Mouse (Mus musculus) intestine, postnatal 0 days (tissue): ENCODE measurements around the gene Car11. TPM values are rescaled to one million over a fixed set of nuclear protein-coding genes. Genes with fewer than 3 reads are reported as not detected.

Experiments
- ATAC-seq: fragments of 200-750 bp; cut with Nextera tagmentation; 2 replicates; pipeline ENCODE4 v1.8.0; 2017; ENCODE audit warnings: mild to moderate bottlenecking, moderate TSS enrichment, moderate library complexity
- H3K27ac ChIP-seq: fragments of 300-500 bp; sonication (generic); 2 replicates; pipeline ENCODE4 v1.5.1; 2014; ENCODE audit warnings: mild to moderate bottlenecking, low read depth, low read length, moderate library complexity
- H3K27me3 ChIP-seq: fragments of 300-500 bp; sonication (generic); replicated peaks from 2 replicates; pipeline ENCODE4 v1.6.1; 2014; ENCODE audit warnings: low read length, mixed read lengths; ENCODE audit not compliant: control insufficient read depth, insufficient read depth
- H3K36me3 ChIP-seq: fragments of 300-500 bp; sonication (generic); 2 replicates; pipeline ENCODE4 v1.6.1; 2014; ENCODE audit warnings: mild to moderate bottlenecking, moderate library complexity; ENCODE audit not compliant: control insufficient read depth, insufficient read depth
- H3K4me1 ChIP-seq: fragments of 300-500 bp; sonication (generic); replicated peaks from 2 replicates; pipeline ENCODE4 v1.6.1; 2014; ENCODE audit warnings: antibody characterized with exemption, low read length, mixed read lengths; ENCODE audit not compliant: control insufficient read depth, insufficient read depth
- H3K4me2 ChIP-seq: fragments of 300-500 bp; sonication (generic); replicated peaks from 2 replicates; pipeline ENCODE4 v1.6.1; 2014; ENCODE audit warnings: low read depth, mild to moderate bottlenecking, moderate library complexity
- H3K4me3 ChIP-seq: fragments of 300-500 bp; sonication (generic); 2 replicates; pipeline ENCODE4 v1.5.1; 2014; ENCODE audit warnings: low read depth, low read length
- H3K9ac ChIP-seq: fragments of 300-500 bp; sonication (generic); 2 replicates; pipeline ENCODE4 v1.6.1; 2014; ENCODE audit warnings: mild to moderate bottlenecking, low read depth, low read length
- H3K9me3 ChIP-seq: fragments of 300-500 bp; sonication (generic); 2 replicates; pipeline ENCODE4 v1.6.1; 2016; ENCODE audit warnings: mixed run types; ENCODE audit not compliant: control insufficient read depth
- CTCF ChIP-seq: sonication (generic); IDR thresholded peaks from 2 replicates; pipeline ENCODE4 v1.5.1; 2016; ENCODE audit warnings: low read depth, mild to moderate bottlenecking, control low read depth, antibody characterized with exemption, moderate library complexity
- WGBS: fragments of 180-500 bp; shearing (Covaris S2); extraction: QIAGEN DNeasy Blood & Tissue Kit; methylation state at CpG from one replicate; pipeline ENCODE4 v1.1.7; 2014; 5-methylcytosine and 5-hydroxymethylcytosine counted together
- polyA plus RNA-seq: library from polyadenylated mRNA; unstranded; fragments of >200 nt; fragmentation: Nextera tagmentation; extraction: Ambion mirVana; gene quantifications from 2 replicates; pipeline ENCODE4 v1.2.1, GENCODE M21; 2015

The Car11 gene
- polyA plus RNA-seq, 1 experiment from 2014 or later = 2.7 TPM

DNA sequence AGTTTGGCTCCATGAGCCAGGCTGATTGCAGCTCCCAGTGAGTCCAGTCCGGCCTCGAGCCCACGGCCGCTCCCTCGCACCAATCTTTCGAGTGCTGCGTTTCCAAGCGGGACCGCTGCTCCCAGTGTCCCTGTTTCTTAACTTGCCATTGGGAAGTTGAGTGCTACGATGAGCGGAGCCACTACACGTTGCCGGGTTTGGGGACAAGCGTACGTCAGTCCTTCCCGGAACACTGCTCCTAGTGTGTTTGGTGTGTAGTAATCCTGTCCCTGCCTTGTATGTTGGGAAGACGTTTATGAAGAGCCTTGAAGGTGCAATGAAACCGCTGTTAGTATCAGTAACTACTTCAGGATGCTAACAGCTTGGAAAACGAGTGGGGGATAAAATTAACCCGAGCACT, 18.7 kb downstream of the Car11 start:
- peaks cover 29% of the 10 kb centered on the region for H3K36me3 ChIP-seq
- H3K9ac ChIP-seq = peak overlapping the region; percentile 79
- under 1% methylated on average over 20 of the region's 20 CpGs for WGBS
- peaks cover 19% of the 10 kb centered on the region; the same call in 1 of the 2 replicates for H3K4me1 ChIP-seq
- H3K4me3 ChIP-seq = peak overlapping the region; percentile 67
- peak overlapping the region; percentile 79 for H3K27ac ChIP-seq
- peak overlapping the region; percentile 78 for H3K4me2 ChIP-seq
- no peak for TF ChIP-seq CTCF
- no peak for ATAC-seq
- H3K27me3 ChIP-seq = no peaks in the 10 kb centered on the region
- H3K9me3 ChIP-seq = no peaks in the 10 kb centered on the region

DNA sequence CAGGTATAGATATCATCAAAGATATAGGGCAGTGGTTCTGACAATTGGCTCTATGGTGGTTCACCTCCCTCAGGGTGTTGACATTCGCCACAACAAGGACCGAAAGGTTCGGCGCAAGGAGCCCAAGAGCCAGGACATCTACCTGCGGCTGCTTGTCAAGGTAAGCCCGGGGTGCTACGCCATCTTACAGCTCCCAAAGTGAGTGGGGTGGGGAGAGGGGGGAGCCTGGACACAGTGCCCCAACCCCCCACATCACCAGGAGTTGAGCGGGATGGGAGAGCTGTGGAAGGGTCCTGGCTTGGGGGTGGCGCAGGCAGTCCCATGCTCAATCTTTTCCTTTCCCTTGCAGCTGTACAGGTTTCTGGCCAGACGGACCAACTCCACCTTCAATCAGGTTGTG, 19.5 kb downstream of the Car11 start:
- WGBS = 62% methylated on average over 10 of the region's 10 CpGs
- TF ChIP-seq CTCF = no peak
- H3K27me3 ChIP-seq = no peaks in the 10 kb centered on the region

DNA sequence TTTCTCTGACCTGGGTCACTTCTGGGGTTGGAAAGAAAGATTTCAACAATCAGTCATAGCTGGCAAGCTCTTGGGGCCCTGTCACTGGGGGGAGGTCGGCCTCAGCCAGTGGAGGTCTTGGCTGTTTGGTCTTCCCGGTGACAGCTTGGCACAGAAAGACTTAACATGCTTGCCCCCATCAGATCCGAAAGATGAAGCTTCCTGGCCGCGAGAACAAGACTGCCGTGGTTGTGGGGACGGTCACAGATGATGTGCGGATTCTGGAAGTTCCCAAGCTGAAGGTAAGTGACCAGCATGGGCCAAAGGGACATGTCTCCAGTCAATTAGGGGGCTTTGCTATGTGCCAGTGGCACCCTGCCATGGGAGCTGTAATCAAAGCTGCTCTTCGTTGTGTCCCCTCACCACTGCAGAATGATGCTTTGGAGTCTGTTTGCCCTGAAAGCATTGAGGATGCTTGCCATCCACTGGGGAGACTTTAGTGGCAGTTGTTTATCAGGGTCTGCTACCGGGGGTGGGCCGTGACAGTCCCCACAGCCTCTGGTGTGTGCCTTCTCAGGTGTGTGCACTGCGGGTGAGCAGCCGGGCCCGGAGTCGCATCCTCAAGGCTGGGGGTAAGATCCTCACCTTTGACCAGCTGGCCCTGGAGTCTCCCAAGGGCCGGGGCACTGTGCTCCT, 20.2 kb downstream of the Car11 start:
- H3K9me3 ChIP-seq = no peaks in the 10 kb centered on the region
- WGBS = 81% methylated on average over 15 of the region's 16 CpGs
- ATAC-seq = no peak
- H3K36me3 ChIP-seq = peaks cover 41% of the 10 kb centered on the region
- peak overlapping the region; percentile 78 for H3K4me2 ChIP-seq
- peak overlapping the region; percentile 67; the same call in 1 of the 2 replicates for H3K4me3 ChIP-seq
- H3K27ac ChIP-seq = peak overlapping the region; percentile 86; the same call in 1 of the 2 replicates
- no peaks in the 10 kb centered on the region for H3K27me3 ChIP-seq
- H3K9ac ChIP-seq = peak overlapping the region; percentile 79; the same call in 1 of the 2 replicates
- peaks cover 16% of the 10 kb centered on the region; the same call in 1 of the 2 replicates for H3K4me1 ChIP-seq
- TF ChIP-seq CTCF = no peak

More for the DNA sequence above, 19.5 kb downstream of the Car11 start:
- H3K9ac ChIP-seq = peak overlapping the region; percentile 79
- ATAC-seq = no peak
- peaks cover 19% of the 10 kb centered on the region; the same call in 1 of the 2 replicates for H3K4me1 ChIP-seq
- H3K9me3 ChIP-seq = no peaks in the 10 kb centered on the region
- H3K4me3 ChIP-seq = peak overlapping the region; percentile 67
- H3K36me3 ChIP-seq = peaks cover 35% of the 10 kb centered on the region
- peak overlapping the region; percentile 78 for H3K4me2 ChIP-seq
- H3K27ac ChIP-seq = peak overlapping the region; percentile 79; the same call in 1 of the 2 replicates

DNA sequence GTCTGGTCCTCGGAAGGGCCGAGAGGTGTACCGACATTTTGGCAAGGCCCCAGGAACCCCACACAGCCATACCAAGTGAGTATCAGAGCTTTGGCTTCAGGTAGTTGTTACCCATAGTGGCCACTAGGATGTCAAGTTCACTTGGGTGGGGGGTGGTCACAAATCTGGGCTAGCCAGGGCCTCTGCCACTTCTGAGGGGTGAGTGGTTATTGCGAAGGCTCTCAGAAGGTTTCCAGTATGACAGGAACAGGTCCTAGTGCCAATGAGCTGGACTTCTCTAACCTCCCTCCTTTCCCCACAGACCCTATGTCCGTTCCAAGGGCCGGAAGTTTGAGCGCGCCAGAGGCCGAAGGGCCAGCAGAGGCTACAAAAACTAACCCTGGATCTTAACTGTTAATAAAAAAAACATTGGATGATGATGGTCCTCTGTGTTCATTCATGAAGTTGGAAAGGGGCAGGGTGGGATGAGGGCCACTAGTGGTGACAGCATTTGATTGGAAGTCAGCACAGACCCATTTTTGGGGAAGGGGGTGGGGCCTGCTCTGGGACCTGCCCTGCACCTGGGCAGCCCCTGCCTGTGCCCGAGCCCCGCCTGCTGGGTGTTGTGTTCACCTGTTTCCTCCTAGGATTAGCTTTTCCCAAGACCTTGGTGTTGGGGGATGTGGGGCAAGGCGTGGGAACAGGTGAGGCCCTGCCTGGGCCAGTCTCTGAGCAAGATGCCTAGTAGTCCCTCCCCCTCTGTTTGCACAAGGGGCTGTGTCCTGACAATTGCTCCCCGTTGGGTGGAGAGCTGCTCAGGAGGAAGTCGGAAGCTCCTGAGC, 21.0 kb downstream of the Car11 start, which contains the start of gene Fam83e:
TSS of gene Fam83e (plus strand) at position 800 of the 821 bp plus-strand sequence.
- Histone ChIP-seq H3K4me2 (peak within 1 kb of the TSS; percentile 78), H3K27ac (peak within 1 kb of the TSS; percentile 86), H3K9me3 (no peaks in the 10 kb centered on the region), H3K4me1 (peaks cover 15% of the 10 kb centered on the region; the same call in 1 of the 2 replicates), H3K9ac (peak within 1 kb of the TSS; percentile 45), H3K4me3 (peak within 1 kb of the TSS; percentile 33), H3K36me3 (peaks cover 49% of the 10 kb centered on the region), H3K27me3 (no peaks in the 10 kb centered on the region)
- ATAC-seq = peak; percentile 70
- peak; percentile 50 for TF ChIP-seq CTCF
- 56% methylated on average over 14 of the region's 14 CpGs for WGBS

DNA sequence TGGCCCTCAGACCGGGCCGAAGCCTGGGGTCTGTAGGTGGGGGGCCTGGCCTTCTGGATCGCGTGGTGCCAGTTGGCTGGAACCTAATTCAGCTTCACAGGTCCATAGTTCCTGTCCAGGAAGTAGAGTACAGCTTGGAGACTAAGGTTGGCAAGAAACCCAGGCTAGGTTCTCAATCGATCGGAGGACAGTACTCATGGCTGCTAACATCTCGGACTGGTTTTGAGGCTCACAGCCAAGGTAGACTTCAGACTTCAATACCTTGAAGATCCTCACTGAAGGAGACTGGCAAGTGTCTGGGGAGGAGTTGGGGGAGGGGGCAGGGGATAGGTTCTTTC, 21.6 kb downstream of the Car11 start:
- H3K9me3 ChIP-seq = no peaks in the 10 kb centered on the region
- peak overlapping the region; percentile 33 for H3K4me3 ChIP-seq
- H3K27ac ChIP-seq = peak overlapping the region; percentile 86
- H3K4me1 ChIP-seq = peaks cover 9% of the 10 kb centered on the region; the same call in 1 of the 2 replicates
- no peaks in the 10 kb centered on the region for H3K27me3 ChIP-seq
- no peak for TF ChIP-seq CTCF
- peak overlapping the region; percentile 57 for H3K4me2 ChIP-seq
- peaks cover 52% of the 10 kb centered on the region for H3K36me3 ChIP-seq
- peak overlapping the region; percentile 45 for H3K9ac ChIP-seq
- WGBS = 38% methylated on average over 7 of the region's 7 CpGs
- no peak for ATAC-seq
